Mouse (Mus musculus) heart, embryonic 16.5 days (tissue): ENCODE results near the gene Mcl1. TPM values are rescaled to one million over a fixed set of nuclear protein-coding genes. Genes with fewer than 3 reads are reported as not detected.
A peak's percentile ranks its signal among the peaks of the same experiment; 100 is the strongest.

Source experiments
- ATAC-seq: fragments of 200-750 bp; cut with Nextera tagmentation; replicated peaks from 2 replicates; pipeline ENCODE4 v1.8.0; 2017; ENCODE audit warnings: moderate number of reproducible peaks; ENCODE audit not compliant: insufficient read depth, low FRiP score; ENCODE audit errors: extremely low read depth
- H3K27ac ChIP-seq: fragments of 300-500 bp; sonication (generic); 2 replicates; pipeline ENCODE4 v1.5.1; 2014; ENCODE audit warnings: mild to moderate bottlenecking, low read length, control low read depth, moderate library complexity
- H3K27me3 ChIP-seq: fragments of 300-500 bp; sonication (generic); 2 replicates; pipeline ENCODE4 v1.6.1; 2014; ENCODE audit warnings: low read length, mixed read lengths; ENCODE audit not compliant: control insufficient read depth, insufficient read depth
- H3K36me3 ChIP-seq: fragments of 300-500 bp; sonication (generic); 2 replicates; pipeline ENCODE4 v1.6.1; 2014; ENCODE audit not compliant: control insufficient read depth, insufficient read depth
- H3K4me1 ChIP-seq: fragments of 300-500 bp; sonication (generic); 2 replicates; pipeline ENCODE4 v1.6.1; 2014; ENCODE audit warnings: low read length, mixed read lengths; ENCODE audit not compliant: control insufficient read depth, insufficient read depth
- H3K4me2 ChIP-seq: fragments of 300-500 bp; sonication (generic); 2 replicates; pipeline ENCODE4 v1.6.1; 2014; ENCODE audit warnings: low read depth, mild to moderate bottlenecking, control low read depth, low read length
- H3K4me3 ChIP-seq: fragments of 300-500 bp; sonication (generic); 2 replicates; pipeline ENCODE4 v1.5.1; 2014; ENCODE audit warnings: mild to moderate bottlenecking, control low read depth, low read length
- H3K9ac ChIP-seq: fragments of 300-500 bp; sonication (generic); 2 replicates; pipeline ENCODE4 v1.6.1; 2014; ENCODE audit warnings: low read length, control low read depth
- H3K9me3 ChIP-seq: fragments of 300-500 bp; sonication (generic); replicated peaks from 2 replicates; pipeline ENCODE4 v1.6.1; 2016; ENCODE audit warnings: low read length; ENCODE audit not compliant: control insufficient read depth
- WGBS: fragments of 180-500 bp; shearing (Covaris S2); extraction: QIAGEN DNeasy Blood & Tissue Kit; methylation state at CpG from one replicate; pipeline ENCODE4 v1.1.7; 2014; 5-methylcytosine and 5-hydroxymethylcytosine counted together
- polyA plus RNA-seq: library from polyadenylated mRNA; unstranded; fragments of >200 nt; fragmentation: Nextera tagmentation; extraction: Ambion mirVana; gene quantifications from 2 replicates; pipeline ENCODE4 v1.2.1, GENCODE M21; 2015

Mcl1 gene
- polyA plus RNA-seq, 1 experiment from 2014 or later: 31.9 TPM

GRCm38 (mm10) chr3:95662724-95663449, 4.3 kb downstream of the Mcl1 start:
- H3K4me2 ChIP-seq: peak overlapping the region; percentile 68
- H3K27ac ChIP-seq: peak overlapping the region; percentile 95
- H3K9ac ChIP-seq: peak overlapping the region; percentile 61
- WGBS: 70% methylated on average over 7 of the region's 7 CpGs
- peaks cover 64% of the 10 kb centered on the region for H3K4me1 ChIP-seq
- H3K9me3 ChIP-seq: no peaks in the 10 kb centered on the region
- H3K27me3 ChIP-seq: no peaks in the 10 kb centered on the region
- peaks cover 29% of the 10 kb centered on the region for H3K36me3 ChIP-seq
- ATAC-seq: no peak
- peak overlapping the region; percentile 38 for H3K4me3 ChIP-seq

GRCm38 (mm10) chr3:95663486-95663885, 4.9 kb downstream of the Mcl1 start:
- no peak overlapping the region for H3K4me3 ChIP-seq
- no peaks in the 10 kb centered on the region for H3K9me3 ChIP-seq
- no peak overlapping the region for H3K9ac ChIP-seq
- H3K4me1 ChIP-seq: peaks cover 70% of the 10 kb centered on the region
- H3K27ac ChIP-seq: peak overlapping the region; percentile 95
- H3K27me3 ChIP-seq: no peaks in the 10 kb centered on the region
- H3K4me2 ChIP-seq: no peak overlapping the region; the same call in 1 of the 2 replicates
- 77% methylated on average over 2 of the region's 2 CpGs for whole genome bisulfite sequencing
- peaks cover 29% of the 10 kb centered on the region for H3K36me3 ChIP-seq
- ATAC-seq: no peak

- Histone ChIP-seq H3K4me3 (no peak overlapping the region), H3K4me1 (peaks cover 73% of the 10 kb centered on the region), H3K9ac (peak overlapping the region; percentile 25; the same call in 1 of the 2 replicates), H3K9me3 (no peaks in the 10 kb centered on the region), H3K27me3 (no peaks in the 10 kb centered on the region), H3K4me2 (peak overlapping the region; percentile 22; the same call in 1 of the 2 replicates), H3K27ac (peak overlapping the region; percentile 95), H3K36me3 (peaks cover 29% of the 10 kb centered on the region)
- WGBS: 70% methylated on average over 3 of the region's 3 CpGs
- ATAC-seq: no peak
These were observed 5.5 kb downstream of the Mcl1 start for GRCm38 (mm10) chr3:95663969-95664608.

GRCm38 (mm10) chr3:95664940-95665352, 6.4 kb downstream of the Mcl1 start:
- ATAC-seq: no peak
- Histone ChIP-seq H3K9me3 (no peaks in the 10 kb centered on the region), H3K4me3 (no peak overlapping the region), H3K27ac (peak overlapping the region; percentile 95), H3K27me3 (no peaks in the 10 kb centered on the region), H3K4me2 (no peak overlapping the region), H3K9ac (no peak overlapping the region), H3K4me1 (peaks cover 73% of the 10 kb centered on the region), H3K36me3 (peaks cover 32% of the 10 kb centered on the region)
- WGBS: 82% methylated on average over 4 of the region's 4 CpGs

GRCm38 (mm10) chr3:95666124-95666844, 7.7 kb downstream of the Mcl1 start:
- no peak overlapping the region for H3K4me3 ChIP-seq
- peak; percentile 66 for ATAC-seq
- H3K4me1 ChIP-seq: peaks cover 68% of the 10 kb centered on the region
- WGBS: 18% methylated on average over 6 of the region's 6 CpGs
- peak overlapping the region; percentile 35 for H3K4me2 ChIP-seq
- H3K9me3 ChIP-seq: no peaks in the 10 kb centered on the region
- peak overlapping the region; percentile 95 for H3K27ac ChIP-seq
- peaks cover 29% of the 10 kb centered on the region for H3K36me3 ChIP-seq
- H3K27me3 ChIP-seq: no peaks in the 10 kb centered on the region
- peak overlapping the region; percentile 19 for H3K9ac ChIP-seq

- no peak for ATAC-seq
These were observed 8.9 kb downstream of the Mcl1 start for GRCm38 (mm10) chr3:95667521-95667920.

GRCm38 (mm10) chr3:95668026-95668425, 9.4 kb downstream of the Mcl1 start:
- peaks cover 22% of the 10 kb centered on the region for H3K36me3 ChIP-seq
- peaks cover 68% of the 10 kb centered on the region for H3K4me1 ChIP-seq
- H3K27me3 ChIP-seq: no peaks in the 10 kb centered on the region
- ATAC-seq: peak; percentile 47; the same call in 1 of the 2 replicates
- H3K27ac ChIP-seq: peak overlapping the region; percentile 95
- peak overlapping the region; percentile 49 for H3K4me2 ChIP-seq
- no peaks in the 10 kb centered on the region for H3K9me3 ChIP-seq
- peak overlapping the region; percentile 66 for H3K9ac ChIP-seq
- H3K4me3 ChIP-seq: peak overlapping the region; percentile 22
- 8% methylated on average over 7 of the region's 7 CpGs for WGBS

More at GRCm38 (mm10) chr3:95667521-95667920, 8.9 kb downstream of the Mcl1 start:
- peak overlapping the region; percentile 66 for H3K9ac ChIP-seq
- H3K4me3 ChIP-seq: peak overlapping the region; percentile 22
- peak overlapping the region; percentile 49 for H3K4me2 ChIP-seq
- peaks cover 68% of the 10 kb centered on the region for H3K4me1 ChIP-seq
- no peaks in the 10 kb centered on the region for H3K27me3 ChIP-seq
- peak overlapping the region; percentile 95 for H3K27ac ChIP-seq
- no peaks in the 10 kb centered on the region for H3K9me3 ChIP-seq
- H3K36me3 ChIP-seq: peaks cover 27% of the 10 kb centered on the region
- 27% methylated on average over 4 of the region's 4 CpGs for WGBS

GRCm38 (mm10) chr3:95668589-95669308, 10.2 kb downstream of the Mcl1 start:
- Histone ChIP-seq H3K9me3 (no peaks in the 10 kb centered on the region), H3K9ac (peak overlapping the region; percentile 66), H3K4me1 (peaks cover 69% of the 10 kb centered on the region), H3K4me3 (no peak overlapping the region), H3K27me3 (no peaks in the 10 kb centered on the region), H3K27ac (peak overlapping the region; percentile 95), H3K36me3 (peaks cover 18% of the 10 kb centered on the region), H3K4me2 (peak overlapping the region; percentile 49; the same call in 1 of the 2 replicates)
- 72% methylated on average over 7 of the region's 7 CpGs for WGBS
- ATAC-seq: no peak
